Mouse (Mus musculus) heart, postnatal 0 days (tissue): Measurements from ENCODE around the gene Ica1.

ENCODE experiments used
- CTCF ChIP-seq: IDR thresholded peaks from 2 replicates; pipeline ENCODE4 v1.5.1; 2016; ENCODE audit warnings: antibody characterized with exemption, control low read depth, low read depth
- EP300 ChIP-seq: IDR thresholded peaks from 2 replicates; pipeline ENCODE4 v1.6.1; 2016; ENCODE audit warnings: antibody characterized with exemption, low read depth

- no peak for TF ChIP-seq CTCF
- no peak for TF ChIP-seq EP300
These were observed 113.3 kb downstream of the Ica1 start for GRCm38 (mm10) chr6:8664956-8665355.
